Comparison of ENCODE assay signal across 19 mouse cellular contexts in genomic region chr1:60539272-60539671, GRCm38 (mm10). TPM values are rescaled to one million over a fixed set of nuclear protein-coding genes. Genes with fewer than 3 reads are reported as not detected.
DNase-seq lines count a peak whose midpoint lies in the region; ATAC-seq lines count a peak whose summit lies in the region.
"Had no signal": no experiment of that assay in that cellular context is flagged by ENCODE, and none has a peak within 500 bp of the region (broad histone marks: within the 10 kb centered on the region; RNA-seq: fewer than 3 reads in every experiment).

No protein-coding gene starts in this region.

- ATAC-seq in inflammation-experienced regulatory T-cells, adult 6 months = peak; percentile 87
- ATAC-seq: forebrain, embryonic 14.5 days; forebrain, postnatal 0 days; hindbrain, embryonic 16.5 days; intestine, postnatal 0 days had no signal

- DNase-seq in 3T3-L1 (ENCODE audit: low read depth, low spot score) = peak; percentile 17
- peak; percentile 69 for DNase-seq in CD4-positive helper T cell, adult 2 months (ENCODE audit: low read depth, low spot score)
- peak; percentile 23 for DNase-seq in T-cell, adult 2 months (ENCODE audit: low spot score)
- no peak for DNase-seq in adrenal gland, postnatal 36 days
- no peak for DNase-seq in heart, adult 9 months (ENCODE audit: low spot score in 2 of 2)
- no peak for DNase-seq in testis, postnatal 14 days (ENCODE audit: low spot score)
- DNase-seq: adrenal gland, adult 8-10 months; adrenal gland, postnatal 25 days; cerebellum, adult 18-20 months; cerebellum, adult 9-10 months; cerebellum, postnatal 14 days; forebrain, postnatal 0 days; gastrocnemius, postnatal 25 days; heart, adult 2 months; kidney, adult 2 months had no signal

RNA-seq across cellular contexts. Expression of gene Raph1, which starts 27.6 kb away (rescaled TPM):
- 1 to 10 TPM; 5.2 to 6.7 (median 6.2) TPM for polyA plus RNA-seq in inflammation-experienced regulatory T-cells, adult 6 months (2017; shearing (Covaris generic))
- 100 to 1,000 TPM; 104 to 457 TPM for total RNA-seq in adrenal gland, postnatal 36 days (2021)

Comparison
In these comparisons a context has a peak if more than half of its experiments do, and no peak if none do; other contexts are left out.
1. DNase-seq: peak in 3T3-L1 (single experiment), CD4-positive helper T cell, adult 2 months (single experiment) and T-cell, adult 2 months (single experiment); none in adrenal gland, postnatal 36 days (0 of 2), heart, adult 9 months (0 of 2) and testis, postnatal 14 days (single experiment).